14 mouse cellular contexts compared by ENCODE assay signal in the genomic region with DNA sequence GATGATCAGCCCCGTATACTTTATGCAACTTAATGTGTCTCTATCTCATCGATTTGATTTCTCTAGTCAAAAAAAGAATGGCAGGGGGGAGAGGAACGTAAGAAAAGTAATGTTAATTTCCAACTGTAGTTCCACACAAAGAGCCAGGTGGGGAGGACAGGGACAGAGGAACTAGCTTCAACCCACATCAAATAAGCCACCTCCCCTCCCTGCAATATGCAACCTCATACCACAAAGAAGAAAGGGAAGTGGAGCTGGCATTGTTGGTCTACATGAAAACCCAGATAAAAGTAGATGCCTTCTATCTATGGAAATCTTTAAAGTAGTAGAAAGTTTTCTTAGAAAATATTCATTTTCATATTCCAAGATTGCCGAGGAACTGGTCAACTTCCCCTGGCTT. TPM values are rescaled to one million over a fixed set of nuclear protein-coding genes. Genes with fewer than 3 reads are reported as not detected.
A peak's percentile ranks its signal among the peaks of the same experiment; 100 is the strongest.
DNase-seq lines count a peak whose midpoint lies in the region; ATAC-seq lines count a peak whose summit lies in the region.
"Had no signal": no experiment of that assay in that cellular context is flagged by ENCODE, and none has a peak within 500 bp of the region (broad histone marks: within the 10 kb centered on the region; RNA-seq: fewer than 3 reads in every experiment).

No protein-coding gene starts in this region.

- peaks cover 100% of the 10 kb centered on the region for H3K27me3 ChIP-seq in embryonic facial prominence, embryonic 10.5 days (replicated peaks; ENCODE audit: low read depth, poor library complexity, severe bottlenecking)
- H3K27me3 ChIP-seq in embryonic facial prominence, embryonic 14.5 days (replicated peaks; ENCODE audit: control insufficient read depth, insufficient read depth, low read length), result peaks cover 84% of the 10 kb centered on the region
- H3K27me3 ChIP-seq in hindbrain, embryonic 11.5 days (ENCODE audit: control insufficient read depth, insufficient read depth, low read length), result peaks cover 7% of the 10 kb centered on the region; the same call in 1 of the 2 replicates
- H3K27me3 ChIP-seq in midbrain, embryonic 14.5 days (ENCODE audit: control insufficient read depth, insufficient read depth, low read length), result no peaks in the 10 kb centered on the region
- peaks cover 97% of the 10 kb centered on the region for H3K27me3 ChIP-seq in heart, embryonic 10.5 days (ENCODE audit: insufficient read depth, poor library complexity, severe bottlenecking)

- 0 out of 2 replicates have a peak overlapping the region, but pooled peaks have one; percentile 3 for H3K4me2 ChIP-seq in embryonic facial prominence, embryonic 14.5 days (ENCODE audit: low read depth, low read length)
- peak overlapping the region; percentile 68 for H3K4me2 ChIP-seq in hindbrain, embryonic 11.5 days (replicated peaks; ENCODE audit: low read depth, low read length)
- H3K4me2 ChIP-seq in midbrain, embryonic 14.5 days (ENCODE audit: low read length), result peak overlapping the region; percentile 72
- H3K4me2 ChIP-seq: limb, embryonic 12.5 days; stomach, embryonic 15.5 days had no signal

- no peak overlapping the region for H3K9ac ChIP-seq in embryonic facial prominence, embryonic 14.5 days (ENCODE audit: low read depth, low read length)
- H3K9ac ChIP-seq in hindbrain, embryonic 11.5 days (ENCODE audit: low read depth, low read length), result peak overlapping the region; percentile 86; the same call in 1 of the 2 replicates
- peak overlapping the region; percentile 71; the same call in 1 of the 2 replicates for H3K9ac ChIP-seq in midbrain, embryonic 14.5 days (replicated peaks; ENCODE audit: low read length)
- H3K9ac ChIP-seq: limb, embryonic 12.5 days; stomach, embryonic 15.5 days had no signal

- WGBS in embryonic facial prominence, embryonic 10.5 days, result 17% methylated on average over 4 of the region's 4 CpGs
- 18% methylated on average over 4 of the region's 4 CpGs for WGBS in embryonic facial prominence, embryonic 14.5 days
- 14% methylated on average over 4 of the region's 4 CpGs for WGBS in hindbrain, embryonic 11.5 days
- WGBS in midbrain, embryonic 14.5 days, result 18% methylated on average over 4 of the region's 4 CpGs
- 14% methylated on average over 4 of the region's 4 CpGs for WGBS in heart, embryonic 10.5 days

- H3K36me3 ChIP-seq in embryonic facial prominence, embryonic 10.5 days (replicated peaks), result no peaks in the 10 kb centered on the region
- H3K36me3 ChIP-seq in embryonic facial prominence, embryonic 14.5 days (ENCODE audit: control insufficient read depth, insufficient read depth, low read length), result no peaks in the 10 kb centered on the region
- no peaks in the 10 kb centered on the region for H3K36me3 ChIP-seq in hindbrain, embryonic 11.5 days (ENCODE audit: control insufficient read depth, insufficient read depth, low read length)
- H3K36me3 ChIP-seq in midbrain, embryonic 14.5 days (ENCODE audit: control insufficient read depth, insufficient read depth, low read length), result no peaks in the 10 kb centered on the region
- H3K36me3 ChIP-seq in heart, embryonic 10.5 days, result no peaks in the 10 kb centered on the region
- H3K36me3 ChIP-seq: limb, embryonic 12.5 days; stomach, embryonic 15.5 days had no signal

- ATAC-seq in embryonic facial prominence, embryonic 14.5 days (ENCODE audit: low read depth), result no peak
- no peak for ATAC-seq in hindbrain, embryonic 11.5 days (ENCODE audit: low FRiP score)
- ATAC-seq in midbrain, embryonic 14.5 days (ENCODE audit: low FRiP score, low TSS enrichment), result no peak

- DNase-seq in embryonic facial prominence, embryonic 10.5 days (ENCODE audit: low spot score), result no peak
- no peak for DNase-seq in embryonic facial prominence, embryonic 14.5 days (ENCODE audit: low spot score)
- DNase-seq in hindbrain, embryonic 11.5 days (ENCODE audit: low spot score), result peak; percentile 21
- peak; percentile 24 for DNase-seq in midbrain, embryonic 14.5 days
- DNase-seq in heart, embryonic 10.5 days (ENCODE audit: low spot score), result no peak
- no peak for DNase-seq in layer of hippocampus, adult 18-20 months (ENCODE audit: low spot score in 2 of 2)
- DNase-seq in spleen, postnatal 14 days (ENCODE audit: low spot score in 2 of 2), result no peak
- DNase-seq: adrenal gland, postnatal 36 days; cerebellum, adult 11 months; heart, adult 2 months; lung, adult 18-20 months had no signal

- peaks cover 53% of the 10 kb centered on the region for H3K4me1 ChIP-seq in embryonic facial prominence, embryonic 10.5 days
- H3K4me1 ChIP-seq in embryonic facial prominence, embryonic 14.5 days (ENCODE audit: control insufficient read depth, insufficient read depth, low read length), result 0 out of 2 replicates have a peak, but pooled peaks cover 3% of the 10 kb centered on the region
- H3K4me1 ChIP-seq in hindbrain, embryonic 11.5 days (replicated peaks; ENCODE audit: control insufficient read depth, insufficient read depth, low read length), result peaks cover 16% of the 10 kb centered on the region
- H3K4me1 ChIP-seq in midbrain, embryonic 14.5 days (ENCODE audit: control insufficient read depth, insufficient read depth, low read length), result peaks cover 56% of the 10 kb centered on the region
- peaks cover 12% of the 10 kb centered on the region; the same call in 1 of the 2 replicates for H3K4me1 ChIP-seq in heart, embryonic 10.5 days

- no peaks in the 10 kb centered on the region for H3K9me3 ChIP-seq in embryonic facial prominence, embryonic 10.5 days
- H3K9me3 ChIP-seq in embryonic facial prominence, embryonic 14.5 days (ENCODE audit: control insufficient read depth, low read length), result no peaks in the 10 kb centered on the region
- H3K9me3 ChIP-seq in hindbrain, embryonic 11.5 days (ENCODE audit: control insufficient read depth, low read length), result no peaks in the 10 kb centered on the region
- no peaks in the 10 kb centered on the region for H3K9me3 ChIP-seq in midbrain, embryonic 14.5 days (ENCODE audit: control insufficient read depth, low read length)
- H3K9me3 ChIP-seq in heart, embryonic 10.5 days, result no peaks in the 10 kb centered on the region
- H3K9me3 ChIP-seq: limb, embryonic 12.5 days; megakaryocyte, embryonic 14.5 days; stomach, embryonic 15.5 days had no signal

- H3K27ac ChIP-seq in embryonic facial prominence, embryonic 10.5 days (replicated peaks), result no peak overlapping the region
- no peak overlapping the region for H3K27ac ChIP-seq in embryonic facial prominence, embryonic 14.5 days (replicated peaks; ENCODE audit: low read depth, low read length)
- H3K27ac ChIP-seq in hindbrain, embryonic 11.5 days (ENCODE audit: low read depth, low read length), result no peak overlapping the region
- peak overlapping the region; percentile 66; the same call in 1 of the 2 replicates for H3K27ac ChIP-seq in midbrain, embryonic 14.5 days (replicated peaks; ENCODE audit: low read depth, low read length)
- no peak overlapping the region for H3K27ac ChIP-seq in heart, embryonic 10.5 days
- H3K27ac ChIP-seq: heart, adult 2 months; limb, embryonic 12.5 days; stomach, embryonic 15.5 days had no signal

- peak overlapping the region; percentile 37 for H3K4me3 ChIP-seq in embryonic facial prominence, embryonic 10.5 days
- no peak overlapping the region for H3K4me3 ChIP-seq in embryonic facial prominence, embryonic 14.5 days (ENCODE audit: low read depth, low read length)
- peak overlapping the region; percentile 50 for H3K4me3 ChIP-seq in hindbrain, embryonic 11.5 days (ENCODE audit: low read depth, low read length)
- H3K4me3 ChIP-seq in midbrain, embryonic 14.5 days (replicated peaks; ENCODE audit: low read depth, low read length), result peak overlapping the region; percentile 59
- no peak overlapping the region for H3K4me3 ChIP-seq in heart, embryonic 10.5 days
- H3K4me3 ChIP-seq: heart, adult 2 months; limb, embryonic 12.5 days; megakaryocyte, embryonic 14.5 days; stomach, embryonic 15.5 days had no signal

RNA-seq across cellular contexts. Expression of a gene that starts 14.7 kb away (rescaled TPM):
- 6.8 and 7.5 TPM in 2 replicates for polyA plus RNA-seq in embryonic facial prominence, embryonic 10.5 days (2016; fragmentation: Nextera tagmentation; extraction: Ambion mirVana)
- polyA plus RNA-seq in embryonic facial prominence, embryonic 14.5 days (2014; fragmentation: Nextera tagmentation; extraction: Ambion mirVana), result 2.9 and 3.4 TPM in 2 replicates
- polyA plus RNA-seq in hindbrain, embryonic 11.5 days (2014; fragmentation: Nextera tagmentation; extraction: Ambion mirVana), result 20.7 and 22.3 TPM in 2 replicates
- polyA plus RNA-seq in midbrain, embryonic 14.5 days (2014; fragmentation: Nextera tagmentation; extraction: Ambion mirVana), result 20.0 and 24.5 TPM in 2 replicates
- 0.03 and 0.43 TPM in 2 replicates for polyA plus RNA-seq in heart, embryonic 10.5 days (2016; fragmentation: Nextera tagmentation; extraction: Ambion mirVana)
- 10 to 100 TPM; 67.0 to 70.0 TPM for total RNA-seq in layer of hippocampus, adult 18-20 months (2021)
- total RNA-seq: heart, adult 2 months had no signal
- polyA plus RNA-seq: heart, adult 2 months had no signal

Comparison
In these comparisons a context has a peak if more than half of its experiments do, and no peak if none do; other contexts are left out.
1. H3K4me3 ChIP-seq: peak in embryonic facial prominence, embryonic 10.5 days (single experiment), hindbrain, embryonic 11.5 days (single experiment) and midbrain, embryonic 14.5 days (single experiment); none in embryonic facial prominence, embryonic 14.5 days (single experiment) and heart, embryonic 10.5 days (single experiment).
2. DNase-seq: peak in hindbrain, embryonic 11.5 days (single experiment) and midbrain, embryonic 14.5 days (single experiment); none in embryonic facial prominence, embryonic 10.5 days (single experiment), embryonic facial prominence, embryonic 14.5 days (single experiment), heart, embryonic 10.5 days (single experiment), layer of hippocampus, adult 18-20 months (0 of 2) and spleen, postnatal 14 days (0 of 2).
3. H3K4me2 ChIP-seq: peak in every context shown above with its lines; median percentile 72 in midbrain, embryonic 14.5 days; 68 in hindbrain, embryonic 11.5 days; 3 in embryonic facial prominence, embryonic 14.5 days.